16 mouse cellular contexts compared by ENCODE assay signal in the genomic region with DNA sequence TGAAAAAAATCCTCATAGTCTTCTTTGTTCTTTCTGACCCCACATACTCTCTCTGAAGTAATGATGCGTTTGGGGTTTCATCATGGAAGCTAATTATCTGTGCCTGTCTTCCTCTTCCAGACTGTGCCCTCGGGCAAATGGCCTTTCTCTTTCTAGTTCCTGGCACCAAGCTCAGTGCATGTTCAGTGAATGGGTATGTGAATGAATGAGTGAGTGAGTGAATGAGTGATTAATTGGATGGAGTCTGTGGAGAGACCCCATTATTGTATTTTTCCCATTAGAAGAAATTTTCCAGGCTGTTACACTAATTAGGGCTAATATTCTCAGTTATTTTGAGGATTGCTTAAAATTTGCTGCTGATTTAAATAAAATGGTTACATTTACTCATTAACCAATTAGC.
"Had no signal": no experiment of that assay in that cellular context is flagged by ENCODE, and none has a peak within 500 bp of the region (broad histone marks: within the 10 kb centered on the region; RNA-seq: fewer than 3 reads in every experiment).

No protein-coding gene starts in this region.

- H3K9ac ChIP-seq: neural tube, embryonic 13.5 days; neural tube, embryonic 15.5 days; stomach, embryonic 15.5 days had no signal

- H3K27me3 ChIP-seq: neural tube, embryonic 13.5 days; neural tube, embryonic 15.5 days; stomach, embryonic 15.5 days had no signal

- H3K27ac ChIP-seq: neural tube, embryonic 13.5 days; neural tube, embryonic 15.5 days; stomach, embryonic 15.5 days; stomach, postnatal 0 days had no signal

- H3K9me3 ChIP-seq: neural tube, embryonic 13.5 days; neural tube, embryonic 15.5 days; stomach, embryonic 15.5 days had no signal

- DNase-seq: retina, postnatal 1 day; right cerebral cortex, adult 18-20 months; right cerebral cortex, postnatal 14 days; right cerebral cortex, postnatal 25 days; right cerebral cortex, postnatal 4 days; spleen, adult 18-20 months; thymus, adult 18-20 months; thymus, adult 2 months; thymus, postnatal 14 days; thymus, postnatal 25 days; thymus, postnatal 36 days; thymus, postnatal 4 days had no signal

- H3K36me3 ChIP-seq: neural tube, embryonic 13.5 days; neural tube, embryonic 15.5 days; stomach, embryonic 15.5 days had no signal

- H3K4me1 ChIP-seq: neural tube, embryonic 13.5 days; neural tube, embryonic 15.5 days; stomach, embryonic 15.5 days had no signal

- H3K4me2 ChIP-seq: neural tube, embryonic 13.5 days; neural tube, embryonic 15.5 days; stomach, embryonic 15.5 days had no signal

- H3K4me3 ChIP-seq: neural tube, embryonic 13.5 days; neural tube, embryonic 15.5 days; stomach, embryonic 15.5 days had no signal
